Mouse (Mus musculus) embryonic fibroblast, embryonic 13.5 days (primary cell): Measurements from ENCODE around the gene Rftn1.

Experiments
- CTCF ChIP-seq: IDR thresholded peaks from 2 replicates; pipeline ENCODE4 v1.5.1; 2011; ENCODE audit warnings: mild to moderate bottlenecking, control low read depth, low read length, moderate library complexity, borderline replicate concordance; ENCODE audit not compliant: insufficient read depth
- POLR2A ChIP-seq: IDR thresholded peaks from 2 replicates; pipeline ENCODE4 v1.6.1; 2011; ENCODE audit warnings: low read depth, mild to moderate bottlenecking, control low read depth, low read length, moderate library complexity

- TF ChIP-seq CTCF (no peak), POLR2A (no peak)
Observed at GRCm38 (mm10) chr17:50061446-50061845, 129.0 kb downstream of the Rftn1 start.
